Mouse (Mus musculus) spleen, adult 2 months (tissue): ENCODE results near the gene Aqp7.

ENCODE experiments used
- CTCF ChIP-seq: fragments of 200-500 bp; IDR thresholded peaks from 2 replicates; pipeline ENCODE4 v1.5.1; 2011; ENCODE audit warnings: mild to moderate bottlenecking, inconsistent platforms; ENCODE audit not compliant: insufficient read depth, insufficient read length, insufficient replicate concordance; ENCODE audit errors: extremely low read depth
- POLR2A ChIP-seq: fragments of 200-500 bp; IDR thresholded peaks from 2 replicates; pipeline ENCODE4 v1.6.1; 2011; ENCODE audit warnings: low read depth, low read length, inconsistent platforms

DNA sequence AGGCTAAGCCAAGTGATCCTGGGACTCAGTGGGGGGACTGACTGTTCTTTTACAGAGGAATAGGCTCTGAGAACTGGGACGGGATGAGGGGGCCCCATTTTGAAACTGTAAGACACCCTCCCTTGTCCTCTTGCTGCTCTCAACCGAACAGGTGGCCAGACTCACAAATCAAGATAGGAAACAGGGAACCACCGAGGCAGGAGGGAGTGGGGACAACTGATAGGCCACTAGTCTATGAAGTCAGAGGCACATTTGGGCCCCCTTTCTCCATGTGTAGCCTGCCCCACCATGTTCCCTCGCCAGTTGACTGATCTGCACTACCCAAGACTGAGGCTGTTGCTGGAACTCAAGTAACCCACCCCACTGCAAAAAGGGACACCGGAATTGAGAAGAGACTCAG, 48.9 kb upstream of the Aqp7 start:
- TF ChIP-seq CTCF (no peak), POLR2A (no peak)
